Mouse (Mus musculus): ENCODE measurements around the gene Mylk3. TPM values are rescaled to one million over a fixed set of nuclear protein-coding genes. Genes with fewer than 3 reads are reported as not detected.

Mylk3 gene
- polyA plus RNA-seq, 1 experiment = not detected

GRCm38 (mm10) chr8:85427026-85427425 lies 40.9 kb upstream of the Mylk3 start:
- no peak for TF ChIP-seq POLR2A (IDR thresholded peaks at IDR 0.05; ENCODE audit: insufficient read depth, low read depth, low read length)
- peaks cover 5% of the 10 kb centered on the region; the same call in 1 of the 2 replicates for H3K4me1 ChIP-seq (ENCODE audit: control insufficient read depth, insufficient read depth, low read length)
- 79% methylated on average over 4 of the region's 4 CpGs for WGBS
- H3K27ac ChIP-seq (ENCODE audit: insufficient read depth, low read depth, low read length) = no peak overlapping the region
- no peak overlapping the region for H3K4me3 ChIP-seq (ENCODE audit: insufficient read depth, low read depth, low read length)

- Histone ChIP-seq H3K4me1 (ENCODE audit: control insufficient read depth, insufficient read depth, low read length) (peaks cover 3% of the 10 kb centered on the region; the same call in 1 of the 2 replicates), H3K4me3 (ENCODE audit: insufficient read depth, low read depth, low read length) (no peak overlapping the region), H3K27ac (ENCODE audit: insufficient read depth, low read depth, low read length) (no peak overlapping the region)
- no peak for TF ChIP-seq POLR2A (IDR thresholded peaks at IDR 0.05; ENCODE audit: insufficient read depth, low read depth, low read length)
- 86% methylated on average over 1 of the region's 1 CpGs for WGBS
Observed at GRCm38 (mm10) chr8:85421329-85421728, 35.2 kb upstream of the Mylk3 start.

- H3K4me3 ChIP-seq (ENCODE audit: insufficient read depth, low read depth, low read length) = no peak overlapping the region
- peaks cover 4% of the 10 kb centered on the region; the same call in 1 of the 2 replicates for H3K4me1 ChIP-seq (ENCODE audit: control insufficient read depth, insufficient read depth, low read length)
- 88% methylated on average over 3 of the region's 3 CpGs for WGBS
- no peak overlapping the region for H3K27ac ChIP-seq (ENCODE audit: insufficient read depth, low read depth, low read length)
- no peak for TF ChIP-seq CTCF (IDR thresholded peaks at IDR 0.05; ENCODE audit: insufficient read depth, low read depth, low read length)
- no peak for TF ChIP-seq POLR2A (IDR thresholded peaks at IDR 0.05; ENCODE audit: insufficient read depth, low read depth, low read length)
Observed at GRCm38 (mm10) chr8:85408526-85408925, 22.4 kb upstream of the Mylk3 start.

- no peak for TF ChIP-seq CTCF (IDR thresholded peaks at IDR 0.05; ENCODE audit: insufficient read depth, low read depth, low read length)
- TF ChIP-seq POLR2A (IDR thresholded peaks at IDR 0.05; ENCODE audit: insufficient read depth, low read depth, low read length) = no peak
- WGBS = 55% methylated on average over 7 of the region's 7 CpGs
Observed at GRCm38 (mm10) chr8:85408053-85408505, 21.9 kb upstream of the Mylk3 start.

GRCm38 (mm10) chr8:85405961-85406360 lies 19.8 kb upstream of the Mylk3 start:
- TF ChIP-seq POLR2A (IDR thresholded peaks at IDR 0.05; ENCODE audit: insufficient read depth, low read depth, low read length) = no peak
- Histone ChIP-seq H3K4me3 (ENCODE audit: insufficient read depth, low read depth, low read length) (no peak overlapping the region), H3K4me1 (ENCODE audit: control insufficient read depth, insufficient read depth, low read length) (peaks cover 4% of the 10 kb centered on the region; the same call in 1 of the 2 replicates), H3K27ac (ENCODE audit: insufficient read depth, low read depth, low read length) (no peak overlapping the region)
- WGBS = 75% methylated on average over 10 of the region's 10 CpGs

More at GRCm38 (mm10) chr8:85408053-85408505, 21.9 kb upstream of the Mylk3 start:
- Histone ChIP-seq H3K4me1 (ENCODE audit: control insufficient read depth, insufficient read depth, low read length) (peaks cover 4% of the 10 kb centered on the region; the same call in 1 of the 2 replicates), H3K4me3 (ENCODE audit: insufficient read depth, low read depth, low read length) (no peak overlapping the region), H3K27ac (ENCODE audit: insufficient read depth, low read depth, low read length) (no peak overlapping the region)

- no peak overlapping the region for H3K4me3 ChIP-seq (ENCODE audit: insufficient read depth, low read depth, low read length)
- TF ChIP-seq CTCF (IDR thresholded peaks at IDR 0.05; ENCODE audit: insufficient read depth, low read depth, low read length) (no peak), POLR2A (IDR thresholded peaks at IDR 0.05; ENCODE audit: insufficient read depth, low read depth, low read length) (no peak)
- WGBS = 59% methylated on average over 3 of the region's 3 CpGs
Observed at GRCm38 (mm10) chr8:85405418-85405817, 19.3 kb upstream of the Mylk3 start.

GRCm38 (mm10) chr8:85398548-85398947 lies 12.4 kb upstream of the Mylk3 start:
- Histone ChIP-seq H3K4me3 (ENCODE audit: insufficient read depth, low read depth, low read length) (no peak overlapping the region), H3K27ac (ENCODE audit: insufficient read depth, low read depth, low read length) (no peak overlapping the region), H3K4me1 (ENCODE audit: control insufficient read depth, insufficient read depth, low read length) (no peaks in the 10 kb centered on the region)
- WGBS = 85% methylated on average over 4 of the region's 4 CpGs
- no peak for TF ChIP-seq POLR2A (IDR thresholded peaks at IDR 0.05; ENCODE audit: insufficient read depth, low read depth, low read length)
- TF ChIP-seq CTCF (IDR thresholded peaks at IDR 0.05; ENCODE audit: insufficient read depth, low read depth, low read length) = no peak

More at GRCm38 (mm10) chr8:85405418-85405817, 19.3 kb upstream of the Mylk3 start:
- peaks cover 4% of the 10 kb centered on the region; the same call in 1 of the 2 replicates for H3K4me1 ChIP-seq (ENCODE audit: control insufficient read depth, insufficient read depth, low read length)
- H3K27ac ChIP-seq (ENCODE audit: insufficient read depth, low read depth, low read length) = no peak overlapping the region

- H3K27ac ChIP-seq (ENCODE audit: insufficient read depth, low read depth, low read length) = no peak overlapping the region
- H3K4me1 ChIP-seq (ENCODE audit: control insufficient read depth, insufficient read depth, low read length) = no peaks in the 10 kb centered on the region
- no peak overlapping the region for H3K4me3 ChIP-seq (ENCODE audit: insufficient read depth, low read depth, low read length)
- TF ChIP-seq POLR2A (IDR thresholded peaks at IDR 0.05; ENCODE audit: insufficient read depth, low read depth, low read length) (no peak), CTCF (IDR thresholded peaks at IDR 0.05; ENCODE audit: insufficient read depth, low read depth, low read length) (0 out of 2 replicates have a peak, but pooled peaks have one; percentile 12)
- WGBS = 57% methylated on average over 5 of the region's 5 CpGs
Observed at GRCm38 (mm10) chr8:85397508-85397907, 11.4 kb upstream of the Mylk3 start.

- Histone ChIP-seq H3K4me3 (ENCODE audit: insufficient read depth, low read depth, low read length) (no peak overlapping the region), H3K27ac (ENCODE audit: insufficient read depth, low read depth, low read length) (no peak overlapping the region), H3K4me1 (ENCODE audit: control insufficient read depth, insufficient read depth, low read length) (no peaks in the 10 kb centered on the region)
- TF ChIP-seq POLR2A (IDR thresholded peaks at IDR 0.05; ENCODE audit: insufficient read depth, low read depth, low read length) = no peak
- TF ChIP-seq CTCF (IDR thresholded peaks at IDR 0.05; ENCODE audit: insufficient read depth, low read depth, low read length) = no peak
- WGBS = 88% methylated on average over 5 of the region's 5 CpGs
Observed at GRCm38 (mm10) chr8:85396432-85397079, 10.4 kb upstream of the Mylk3 start.
